Mouse (Mus musculus): ENCODE data around the gene Cd320.
"Not testable (repeated sequence)": the region's sequence is repeated elsewhere in the genome, so short reads cannot be mapped to it uniquely, and the experiment has no call there.

Cd320 gene

GRCm38 (mm10) chr17:33824997-33825330, 17.9 kb upstream of the Cd320 start:
- not testable (repeated sequence) for DNase-seq (ENCODE audit: low spot score in 2 of 2)

DNA sequence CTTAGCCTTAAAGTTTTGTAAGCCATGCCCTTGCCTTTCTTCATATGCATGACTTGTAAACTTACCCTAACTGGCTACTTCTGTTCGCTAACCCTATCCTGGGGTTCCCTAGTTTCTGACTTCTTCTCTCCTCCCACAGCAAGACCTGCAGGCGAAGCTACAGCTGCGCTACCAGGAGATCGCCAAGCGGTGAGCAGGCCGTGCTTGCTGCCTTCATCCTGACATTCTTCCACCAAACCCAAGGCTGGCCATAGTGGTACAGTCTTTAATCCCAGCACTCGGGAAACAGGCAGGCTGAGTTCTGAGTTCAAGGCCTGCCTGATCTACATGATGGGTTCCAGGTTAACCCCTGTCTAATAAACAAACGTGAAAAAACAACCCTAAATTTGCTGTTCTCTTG, 17.4 kb upstream of the Cd320 start:
- DNase-seq (ENCODE audit: low spot score in 2 of 2) = no peak

DNA sequence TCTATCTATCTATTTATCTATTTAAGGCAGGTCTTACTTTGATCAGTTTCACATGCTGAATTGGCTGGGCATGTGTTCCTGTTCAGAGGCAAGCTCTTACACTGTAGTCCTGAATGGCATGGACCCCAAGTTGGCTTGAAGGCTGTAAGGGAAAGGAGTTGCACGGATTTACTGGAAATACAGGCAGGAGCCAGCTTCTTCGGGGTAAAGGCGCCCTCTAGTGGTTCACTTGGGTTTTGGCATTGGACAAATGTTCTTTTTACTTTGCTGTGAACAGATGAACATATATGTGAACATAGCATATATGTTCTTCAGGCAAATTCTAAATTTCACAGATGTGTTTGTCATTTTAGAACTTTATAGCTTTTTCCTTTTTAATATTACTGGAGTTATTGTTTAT, 16.0 kb upstream of the Cd320 start:
- DNase-seq (ENCODE audit: low spot score in 2 of 2) = peak; percentile 26 to 68

DNA sequence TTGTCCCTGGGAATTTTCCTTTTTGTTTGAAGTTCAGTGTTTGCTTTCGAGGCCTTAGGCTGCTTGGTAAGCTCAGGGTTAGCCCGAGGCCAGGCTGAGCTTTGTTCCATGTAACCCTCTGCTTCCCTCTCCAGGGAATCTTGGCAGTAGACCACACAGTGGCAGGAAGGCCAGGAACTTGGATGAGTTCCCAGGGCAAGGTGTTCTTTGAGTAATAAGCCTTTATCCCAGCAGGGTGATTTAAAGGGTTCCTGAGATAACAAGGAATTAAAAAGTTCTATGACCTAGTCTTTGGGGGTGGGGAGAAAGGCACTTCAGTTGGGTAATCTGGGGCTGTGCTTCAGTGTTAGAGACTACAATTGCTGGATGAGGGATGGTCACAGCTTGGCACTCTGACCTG, 14.0 kb upstream of the Cd320 start:
- peak in 1 of 2 experiments; percentile 57 for DNase-seq (ENCODE audit: low spot score in 2 of 2)

- no peak for DNase-seq (ENCODE audit: low spot score in 2 of 2)
Observed at GRCm38 (mm10) chr17:33829561-33829960, 13.3 kb upstream of the Cd320 start.

- DNase-seq (ENCODE audit: low spot score in 2 of 2) = no peak
Observed at GRCm38 (mm10) chr17:33844196-33844595, 1.3 kb downstream of the Cd320 start.

DNA sequence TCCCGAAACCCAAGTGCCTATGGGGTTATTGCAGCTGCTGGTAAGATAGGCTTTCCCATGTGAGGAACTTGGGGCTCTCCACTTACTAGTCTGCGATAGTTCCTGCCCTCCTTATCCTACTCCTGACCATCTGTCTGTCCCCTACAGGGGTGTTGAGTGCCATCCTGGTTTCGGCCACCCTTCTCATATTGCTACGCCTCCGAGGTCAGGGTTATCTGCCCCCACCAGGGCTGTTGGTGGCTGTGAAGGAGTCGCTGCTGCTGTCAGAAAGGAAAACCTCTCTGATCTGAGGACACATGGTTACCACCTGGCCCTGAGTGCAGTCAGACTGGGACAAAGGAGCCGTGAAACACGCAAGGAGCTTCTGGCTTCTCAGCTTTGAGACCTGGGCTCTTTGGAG, 5.2 kb downstream of the Cd320 start:
- DNase-seq (ENCODE audit: low spot score in 2 of 2) = no peak

DNA sequence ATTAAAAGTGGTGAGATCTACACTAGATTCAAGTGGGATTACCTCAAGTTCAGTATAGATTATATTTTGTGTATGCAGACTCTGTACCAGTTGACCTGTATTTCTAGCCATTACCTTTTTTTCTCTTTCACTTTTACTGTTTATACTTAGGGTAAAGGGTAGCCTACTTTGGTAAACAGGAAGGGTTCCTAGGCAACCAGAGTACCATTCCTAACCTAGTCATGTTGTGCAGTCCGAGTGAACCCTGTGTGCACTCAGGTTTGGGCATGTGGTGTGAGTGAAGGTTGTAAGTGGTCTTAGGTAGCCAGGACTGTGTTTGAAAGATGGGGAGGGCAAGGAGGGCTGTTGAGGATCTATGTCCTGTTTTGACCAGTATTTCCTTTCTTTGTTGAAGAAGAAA, 8.4 kb downstream of the Cd320 start:
- no peak for DNase-seq (ENCODE audit: low spot score in 2 of 2)

DNA sequence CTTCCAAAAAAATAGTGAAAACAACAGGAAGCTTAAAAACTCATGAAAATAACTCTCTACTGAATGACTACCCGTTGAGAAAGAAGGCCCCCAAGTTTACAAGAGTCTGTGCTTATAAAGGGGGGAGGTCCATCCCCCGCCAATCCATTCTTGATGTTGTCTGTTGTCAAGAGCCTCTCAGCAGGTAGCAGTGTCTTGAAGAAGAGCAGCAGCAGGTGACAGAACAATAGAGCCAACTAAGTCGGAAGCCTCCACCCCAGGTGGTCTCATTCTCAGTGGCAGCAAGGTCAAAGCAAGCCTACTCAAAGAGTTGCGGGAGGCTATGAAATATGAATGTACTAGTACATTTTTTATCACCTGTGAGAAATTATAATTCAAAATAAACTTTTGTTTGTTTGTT, 14.9 kb downstream of the Cd320 start:
- no peak for DNase-seq (ENCODE audit: low spot score in 2 of 2)

DNA sequence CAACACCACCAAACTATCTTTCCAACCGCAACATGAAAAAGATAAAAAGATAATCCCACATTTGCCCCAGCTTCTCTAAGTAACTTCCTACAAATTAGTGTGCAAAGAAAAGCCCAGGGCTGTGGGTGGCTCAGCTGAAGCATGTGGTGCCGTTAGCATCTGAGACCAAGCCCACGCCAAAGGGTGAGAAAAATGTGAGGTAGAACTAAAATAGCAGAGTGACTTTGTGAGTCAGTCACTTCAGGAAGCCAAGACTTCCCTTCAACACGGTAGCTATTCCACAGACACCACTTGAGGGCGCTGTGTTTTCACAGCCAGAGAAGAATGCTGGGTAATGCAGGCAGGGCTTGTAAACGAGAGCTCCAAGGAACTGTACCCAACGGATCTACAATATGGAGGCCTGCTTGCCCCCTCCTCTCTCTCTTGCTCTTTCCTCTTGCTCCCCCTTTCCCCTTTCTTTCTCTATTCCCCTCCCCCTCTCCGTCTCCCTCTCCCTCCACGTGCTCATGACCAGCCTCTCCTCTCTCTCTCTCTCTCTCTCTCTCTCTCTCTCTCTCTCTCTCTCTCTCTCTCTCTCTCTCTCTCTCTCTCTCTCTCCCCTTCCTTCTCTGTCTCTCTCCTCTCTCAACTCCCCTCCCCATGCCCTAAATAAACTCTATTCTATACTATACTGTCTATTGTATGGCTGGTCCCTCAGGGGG, 22.6 kb downstream of the Cd320 start:
- DNase-seq (ENCODE audit: low spot score in 2 of 2) = peak; percentile 13 to 27

DNA sequence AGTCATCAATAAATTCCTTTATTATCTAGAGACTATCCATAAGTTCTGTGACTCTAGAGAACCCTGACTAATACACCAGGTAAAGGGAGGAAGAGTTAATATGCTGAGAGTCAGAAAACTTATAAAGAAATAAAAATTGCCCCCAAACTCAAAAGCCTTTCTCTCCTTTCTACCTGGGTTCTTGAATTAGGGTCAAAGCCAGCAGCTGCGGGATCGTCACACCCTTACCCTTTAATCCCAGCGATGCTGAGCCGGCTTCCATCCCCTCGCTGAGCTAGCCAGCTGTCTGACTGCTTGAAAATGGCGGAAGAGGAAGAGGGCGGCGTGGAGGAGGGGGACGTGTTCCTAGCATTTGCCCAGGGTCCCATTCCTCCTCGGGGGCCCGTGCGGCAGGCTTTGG, 30.6 kb downstream of the Cd320 start, which contains the start of gene Gm7029:
TSS of gene Gm7029 (plus strand) at position 301 of the 400 bp plus-strand sequence.
- DNase-seq (ENCODE audit: low spot score in 2 of 2) = not testable (repeated sequence)

- DNase-seq (ENCODE audit: low spot score in 2 of 2) = no peak
Observed at GRCm38 (mm10) chr17:33874411-33874810, 31.5 kb downstream of the Cd320 start.

DNA sequence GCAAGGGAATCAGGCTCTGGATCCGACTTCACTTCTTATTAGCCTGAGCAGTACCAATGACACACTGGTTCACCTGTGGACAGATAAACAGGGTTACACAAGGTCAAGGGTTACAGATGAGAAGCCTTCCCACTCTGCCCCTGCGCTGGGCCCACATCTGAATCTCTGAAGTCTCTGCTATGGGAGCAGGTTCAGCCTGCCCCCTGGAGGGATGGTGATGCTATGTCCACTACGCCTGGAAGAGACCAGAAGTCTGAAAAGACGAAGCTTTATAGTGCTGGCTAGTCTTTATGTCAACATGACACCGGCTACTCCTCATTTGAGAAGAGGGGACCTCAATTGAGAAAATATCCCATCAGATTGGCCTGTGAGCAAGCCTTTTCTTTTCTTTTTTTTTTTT, 32.9 kb downstream of the Cd320 start:
- not testable (repeated sequence) for DNase-seq (ENCODE audit: low spot score in 2 of 2)

DNA sequence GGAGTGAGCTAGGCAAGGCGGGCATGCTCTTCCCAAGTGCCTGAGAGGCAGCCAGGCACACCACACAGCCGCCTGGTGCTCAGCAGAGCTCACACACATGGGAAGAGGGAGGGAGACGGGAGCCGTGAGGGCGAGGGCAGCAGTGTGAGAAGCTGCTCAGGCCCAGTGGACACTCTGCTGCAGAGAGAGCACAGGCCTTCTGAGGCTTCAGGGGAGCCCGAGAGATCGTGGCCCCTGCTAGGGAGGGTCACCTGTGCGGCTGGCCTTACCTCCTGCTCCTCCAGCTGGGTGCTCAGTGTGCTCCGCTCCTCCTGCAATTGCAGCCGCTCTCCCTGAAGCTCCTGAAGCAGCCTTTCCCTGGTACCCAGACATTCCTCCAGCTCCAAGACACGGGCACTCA, 41.4 kb downstream of the Cd320 start:
- DNase-seq (ENCODE audit: low spot score in 2 of 2) = not testable (repeated sequence)

GRCm38 (mm10) chr17:33887802-33888201, 44.9 kb downstream of the Cd320 start:
- not testable (repeated sequence) for DNase-seq (ENCODE audit: low spot score in 2 of 2)

DNA sequence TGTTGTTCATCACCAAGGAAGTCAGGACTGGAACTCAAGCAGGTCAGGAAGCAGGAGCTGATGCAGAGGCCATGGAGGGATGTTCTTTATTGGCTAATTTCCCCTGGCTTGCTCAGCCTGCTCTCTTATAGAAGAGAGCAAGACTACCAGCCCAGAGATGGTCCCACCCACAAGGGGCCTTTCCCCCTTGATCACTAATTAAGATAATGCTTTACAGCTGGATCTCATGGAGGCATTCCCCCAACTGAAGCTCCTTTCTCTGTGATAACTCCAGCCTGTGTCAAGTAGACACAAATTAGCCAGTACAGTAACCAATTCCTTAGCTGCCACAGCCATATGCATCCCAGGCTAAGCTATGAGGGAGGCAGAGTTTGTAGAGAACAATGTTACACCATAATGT, 45.3 kb downstream of the Cd320 start:
- DNase-seq (ENCODE audit: low spot score in 2 of 2) = not testable (repeated sequence)

GRCm38 (mm10) chr17:33889941-33890532, 47.1 kb downstream of the Cd320 start:
- not testable (repeated sequence) for DNase-seq (ENCODE audit: low spot score in 2 of 2)

- DNase-seq (ENCODE audit: low spot score in 2 of 2) = peak; percentile 98 to 99
Observed at GRCm38 (mm10) chr17:33890533-33891059, 47.7 kb downstream of the Cd320 start, which contains the start of gene Kifc1. Gene Kifc1, minus strand, starts transcription at chr17:33890661.

GRCm38 (mm10) chr17:33891357-33891756, 48.5 kb downstream of the Cd320 start:
- DNase-seq (ENCODE audit: low spot score in 2 of 2) = no peak

DNA sequence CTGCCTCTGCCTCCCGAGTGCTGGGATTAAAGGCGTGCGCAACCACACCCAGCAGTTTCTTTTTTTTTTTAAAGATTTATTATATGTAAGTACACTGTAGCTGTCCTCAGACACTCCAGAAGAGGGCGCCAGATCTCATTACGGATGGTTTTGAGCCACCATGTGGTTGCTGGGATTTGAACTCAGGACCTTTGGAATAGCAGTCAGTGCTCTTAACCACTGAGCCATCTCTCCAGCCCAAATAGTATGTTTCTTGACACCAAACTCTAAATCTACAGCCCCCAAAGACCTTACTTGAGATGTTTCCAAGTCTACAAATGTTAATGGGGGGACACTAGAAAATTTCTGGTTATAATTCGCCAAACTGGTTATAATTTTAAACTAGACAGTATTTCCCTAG, 49.0 kb downstream of the Cd320 start:
- DNase-seq (ENCODE audit: low spot score in 2 of 2) = not testable (repeated sequence)

- DNase-seq (ENCODE audit: low spot score in 2 of 2) = no peak
Observed at GRCm38 (mm10) chr17:33892429-33892828, 49.5 kb downstream of the Cd320 start.

DNA sequence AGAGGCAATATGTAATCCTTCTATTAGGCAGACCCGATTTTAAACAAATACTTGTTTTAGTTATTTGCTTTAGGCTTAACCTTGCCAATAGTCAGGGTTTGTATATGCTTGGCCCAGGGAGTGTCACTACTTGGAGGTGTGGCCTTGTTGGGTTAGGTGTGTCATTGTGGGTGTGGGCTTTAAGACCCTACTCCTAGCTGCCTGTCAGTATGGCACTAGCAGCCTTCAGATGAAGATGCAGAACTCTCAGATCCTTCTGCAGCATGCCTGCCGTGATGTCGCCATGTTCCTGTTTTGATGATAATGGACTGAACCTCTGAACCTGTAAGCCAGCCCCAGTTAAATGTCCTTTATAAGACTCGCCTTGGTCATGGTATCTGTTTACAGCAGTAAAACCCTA, 50.1 kb downstream of the Cd320 start:
- not testable (repeated sequence) for DNase-seq (ENCODE audit: low spot score in 2 of 2)

- DNase-seq (ENCODE audit: low spot score in 2 of 2) = no peak
Observed at GRCm38 (mm10) chr17:33897114-33897794, 54.4 kb downstream of the Cd320 start.
